Mouse (Mus musculus) ES-Bruce4 (cell line): ENCODE results near the gene Sh3tc1. TPM values are rescaled to one million over a fixed set of nuclear protein-coding genes. Genes with fewer than 3 reads are reported as not detected.

ENCODE experiments used
- H3K27ac ChIP-seq: 2 replicates; pipeline ENCODE4 v1.5.1; 2012; ENCODE audit warnings: low read length, inconsistent platforms; ENCODE audit not compliant: insufficient read depth
- H3K27me3 ChIP-seq: 2 replicates; pipeline ENCODE4 v1.6.1; 2012; ENCODE audit warnings: mild to moderate bottlenecking, low read length, inconsistent platforms; ENCODE audit not compliant: control insufficient read depth, poor library complexity, insufficient read depth, severe bottlenecking
- H3K36me3 ChIP-seq: 2 replicates; pipeline ENCODE4 v1.6.1; 2012; ENCODE audit warnings: inconsistent platforms, mild to moderate bottlenecking, low read length, moderate library complexity; ENCODE audit not compliant: control insufficient read depth, poor library complexity, insufficient read depth, severe bottlenecking
- H3K4me1 ChIP-seq: one replicate; pipeline ENCODE4 v1.8.1; 2011; ENCODE audit warnings: low read length; ENCODE audit not compliant: control insufficient read depth, insufficient read depth
- H3K4me3 ChIP-seq: 2 replicates; pipeline ENCODE4 v1.5.1; 2011; ENCODE audit warnings: low read depth, mild to moderate bottlenecking, low read length
- H3K9ac ChIP-seq: 2 replicates; pipeline ENCODE4 v1.6.1; 2012; ENCODE audit warnings: low read depth, mild to moderate bottlenecking, inconsistent platforms; ENCODE audit not compliant: poor library complexity, severe bottlenecking
- H3K9me3 ChIP-seq: replicated peaks from 2 replicates; pipeline ENCODE4 v1.6.1; 2012; ENCODE audit warnings: mild to moderate bottlenecking, low read length, inconsistent platforms; ENCODE audit not compliant: control insufficient read depth, poor library complexity, insufficient read depth, severe bottlenecking
- CTCF ChIP-seq: IDR thresholded peaks from one replicate; pipeline ENCODE4 v1.8.1; 2011; ENCODE audit warnings: low read depth, low read length
- EP300 ChIP-seq: IDR thresholded peaks from 2 replicates; pipeline ENCODE4 v1.6.1; 2011; ENCODE audit warnings: low read depth, low read length; ENCODE audit not compliant: insufficient read depth
- POLR2A ChIP-seq: IDR thresholded peaks from one replicate; pipeline ENCODE4 v1.8.1; 2011; ENCODE audit warnings: low read length; ENCODE audit not compliant: insufficient read depth
- polyA plus RNA-seq: library from polyadenylated mRNA; stranded (reverse); fragments of >200 nt; gene quantifications from 2 replicates; pipeline ENCODE4 v1.2.4, GENCODE M21; 2011; ENCODE audit warnings: low read depth; ENCODE audit not compliant: missing spikeins, insufficient read depth, insufficient read length

Sh3tc1 gene
- polyA plus RNA-seq, 1 experiment: 3.6 TPM

GRCm38 (mm10) chr5:35659503-35659902, 80.3 kb downstream of the Sh3tc1 start:
- Histone ChIP-seq H3K9ac (no peak overlapping the region), H3K4me1 (no peaks in the 10 kb centered on the region)

GRCm38 (mm10) chr5:35655753-35656485, 83.9 kb downstream of the Sh3tc1 start:
- H3K36me3 ChIP-seq: no peaks in the 10 kb centered on the region
- H3K27me3 ChIP-seq: no peaks in the 10 kb centered on the region
- no peaks in the 10 kb centered on the region for H3K4me1 ChIP-seq
- no peak overlapping the region for H3K27ac ChIP-seq
- H3K9me3 ChIP-seq: no peaks in the 10 kb centered on the region
- no peak overlapping the region for H3K9ac ChIP-seq
- no peak overlapping the region for H3K4me3 ChIP-seq
- TF ChIP-seq POLR2A (no peak), CTCF (peak; percentile 16)

More at GRCm38 (mm10) chr5:35659503-35659902, 80.3 kb downstream of the Sh3tc1 start:
- Histone ChIP-seq H3K36me3 (no peaks in the 10 kb centered on the region), H3K9me3 (no peaks in the 10 kb centered on the region), H3K27ac (no peak overlapping the region), H3K27me3 (no peaks in the 10 kb centered on the region), H3K4me3 (no peak overlapping the region)
- TF ChIP-seq CTCF (no peak), EP300 (no peak), POLR2A (no peak)

- H3K27ac ChIP-seq: no peak overlapping the region
- H3K27me3 ChIP-seq: no peaks in the 10 kb centered on the region
- H3K9ac ChIP-seq: no peak overlapping the region
- no peak for TF ChIP-seq POLR2A
- no peak for TF ChIP-seq CTCF
- no peak for TF ChIP-seq EP300
- H3K9me3 ChIP-seq: no peaks in the 10 kb centered on the region
- H3K4me3 ChIP-seq: no peak overlapping the region
- H3K36me3 ChIP-seq: no peaks in the 10 kb centered on the region
- no peaks in the 10 kb centered on the region for H3K4me1 ChIP-seq
Measured at GRCm38 (mm10) chr5:35653743-35654395, 85.9 kb downstream of the Sh3tc1 start.

GRCm38 (mm10) chr5:35652872-35653271, 86.9 kb downstream of the Sh3tc1 start:
- H3K4me3 ChIP-seq: no peak overlapping the region
- H3K4me1 ChIP-seq: no peaks in the 10 kb centered on the region
- H3K9ac ChIP-seq: no peak overlapping the region
- TF ChIP-seq CTCF (peak; percentile 29), EP300 (no peak), POLR2A (no peak)
- no peak overlapping the region for H3K27ac ChIP-seq
- H3K36me3 ChIP-seq: no peaks in the 10 kb centered on the region
- H3K9me3 ChIP-seq: no peaks in the 10 kb centered on the region
- no peaks in the 10 kb centered on the region for H3K27me3 ChIP-seq

- no peaks in the 10 kb centered on the region for H3K9me3 ChIP-seq
- no peak overlapping the region for H3K27ac ChIP-seq
- no peak overlapping the region for H3K4me3 ChIP-seq
- H3K9ac ChIP-seq: no peak overlapping the region
- H3K36me3 ChIP-seq: no peaks in the 10 kb centered on the region
- no peaks in the 10 kb centered on the region for H3K27me3 ChIP-seq
- no peaks in the 10 kb centered on the region for H3K4me1 ChIP-seq
- no peak for TF ChIP-seq CTCF
- TF ChIP-seq EP300: no peak
Measured at GRCm38 (mm10) chr5:35652319-35652718, 87.5 kb downstream of the Sh3tc1 start.

- Histone ChIP-seq H3K36me3 (no peaks in the 10 kb centered on the region), H3K4me3 (no peak overlapping the region), H3K4me1 (no peaks in the 10 kb centered on the region), H3K27me3 (no peaks in the 10 kb centered on the region), H3K9ac (no peak overlapping the region), H3K27ac (no peak overlapping the region), H3K9me3 (no peaks in the 10 kb centered on the region)
- no peak for TF ChIP-seq CTCF
- no peak for TF ChIP-seq EP300
- no peak for TF ChIP-seq POLR2A
Measured at GRCm38 (mm10) chr5:35648230-35648629, 91.6 kb downstream of the Sh3tc1 start.
